Mouse (Mus musculus): Measurements from ENCODE around the gene Cacna1i. TPM values are rescaled to one million over a fixed set of nuclear protein-coding genes. Genes with fewer than 3 reads are reported as not detected.

The Cacna1i gene
- total and polyA plus RNA-seq, 2 experiments from 2014 or later: 0.58 to 11.1 TPM

GRCm38 (mm10) chr15:80271858-80272396 lies 15.1 kb upstream of the Cacna1i start:
- Histone ChIP-seq H3K4me2 (ENCODE audit: low read depth) (no peak overlapping the region), H3K4me1 (ENCODE audit: insufficient read depth) (peaks cover 7% of the 10 kb centered on the region; the same call in 1 of the 2 replicates), H3K27me3 (ENCODE audit: insufficient read depth, low read length) (no peaks in the 10 kb centered on the region), H3K9me3 (ENCODE audit: low read length) (no peaks in the 10 kb centered on the region), H3K9ac (no peak overlapping the region), H3K27ac (ENCODE audit: low read depth, low read length) (no peak overlapping the region), H3K4me3 (ENCODE audit: low read depth, low read length) (no peak overlapping the region), H3K36me3 (ENCODE audit: insufficient read depth) (no peaks in the 10 kb centered on the region)
- no peak for TF ChIP-seq CTCF (IDR thresholded peaks at IDR 0.05; ENCODE audit: low read depth)
- WGBS: 32% methylated on average over 3 of the region's 3 CpGs
- ATAC-seq: no peak
- peak; percentile 61 for DNase-seq

GRCm38 (mm10) chr15:80277107-80277506 lies 9.9 kb upstream of the Cacna1i start:
- TF ChIP-seq CTCF (IDR thresholded peaks at IDR 0.05; ENCODE audit: low read depth): peak; percentile 65
- peak; percentile 60 for ATAC-seq
- DNase-seq: peak; percentile 46
- Histone ChIP-seq H3K4me2 (ENCODE audit: low read depth) (no peak overlapping the region), H3K4me1 (ENCODE audit: insufficient read depth) (0 out of 2 replicates have a peak, but pooled peaks cover 1% of the 10 kb centered on the region), H3K27me3 (ENCODE audit: insufficient read depth, low read length) (peaks cover 1% of the 10 kb centered on the region; the same call in 1 of the 2 replicates), H3K36me3 (ENCODE audit: insufficient read depth) (no peaks in the 10 kb centered on the region), H3K9ac (no peak overlapping the region), H3K4me3 (ENCODE audit: low read depth, low read length) (no peak overlapping the region), H3K27ac (ENCODE audit: low read depth, low read length) (no peak overlapping the region), H3K9me3 (ENCODE audit: low read length) (no peaks in the 10 kb centered on the region)
- 34% methylated on average over 9 of the region's 9 CpGs for WGBS

GRCm38 (mm10) chr15:80277625-80278024 lies 9.4 kb upstream of the Cacna1i start:
- WGBS: 5% methylated on average over 6 of the region's 6 CpGs
- ATAC-seq: no peak
- H3K4me2 ChIP-seq (ENCODE audit: low read depth): no peak overlapping the region

GRCm38 (mm10) chr15:80278121-80278759 lies 8.8 kb upstream of the Cacna1i start:
- ATAC-seq: no peak; the same call in 1 of the 2 replicates
- DNase-seq: peak; percentile 29

More at GRCm38 (mm10) chr15:80277625-80278024, 9.4 kb upstream of the Cacna1i start:
- DNase-seq: peak; percentile 35
- TF ChIP-seq CTCF (IDR thresholded peaks at IDR 0.05; ENCODE audit: low read depth): no peak
- no peak overlapping the region for H3K9ac ChIP-seq
- no peaks in the 10 kb centered on the region for H3K4me1 ChIP-seq (ENCODE audit: insufficient read depth)
- H3K9me3 ChIP-seq (ENCODE audit: low read length): no peaks in the 10 kb centered on the region
- H3K27ac ChIP-seq (ENCODE audit: low read depth, low read length): no peak overlapping the region
- no peak overlapping the region for H3K4me3 ChIP-seq (ENCODE audit: low read depth, low read length)
- no peaks in the 10 kb centered on the region for H3K36me3 ChIP-seq (ENCODE audit: insufficient read depth)
- H3K27me3 ChIP-seq (ENCODE audit: insufficient read depth, low read length): peaks cover 6% of the 10 kb centered on the region; the same call in 1 of the 2 replicates

GRCm38 (mm10) chr15:80279053-80279452 lies 8.0 kb upstream of the Cacna1i start:
- Histone ChIP-seq H3K36me3 (ENCODE audit: insufficient read depth) (no peaks in the 10 kb centered on the region), H3K4me3 (ENCODE audit: low read depth, low read length) (no peak overlapping the region), H3K9ac (no peak overlapping the region), H3K9me3 (ENCODE audit: low read length) (no peaks in the 10 kb centered on the region), H3K27ac (ENCODE audit: low read depth, low read length) (no peak overlapping the region), H3K27me3 (ENCODE audit: insufficient read depth, low read length) (peaks cover 6% of the 10 kb centered on the region; the same call in 1 of the 2 replicates), H3K4me2 (ENCODE audit: low read depth) (no peak overlapping the region), H3K4me1 (ENCODE audit: insufficient read depth) (no peaks in the 10 kb centered on the region)
- 79% methylated on average over 2 of the region's 2 CpGs for WGBS
- TF ChIP-seq CTCF (IDR thresholded peaks at IDR 0.05; ENCODE audit: low read depth): no peak
- no peak for ATAC-seq
- DNase-seq: no peak

More at GRCm38 (mm10) chr15:80278121-80278759, 8.8 kb upstream of the Cacna1i start:
- H3K4me1 ChIP-seq (ENCODE audit: insufficient read depth): no peaks in the 10 kb centered on the region
- no peaks in the 10 kb centered on the region for H3K36me3 ChIP-seq (ENCODE audit: insufficient read depth)
- peaks cover 6% of the 10 kb centered on the region; the same call in 1 of the 2 replicates for H3K27me3 ChIP-seq (ENCODE audit: insufficient read depth, low read length)
- no peak for TF ChIP-seq CTCF (IDR thresholded peaks at IDR 0.05; ENCODE audit: low read depth)
- H3K9me3 ChIP-seq (ENCODE audit: low read length): no peaks in the 10 kb centered on the region
- no peak overlapping the region for H3K27ac ChIP-seq (ENCODE audit: low read depth, low read length)
- no peak overlapping the region for H3K4me2 ChIP-seq (ENCODE audit: low read depth)
- no peak overlapping the region for H3K4me3 ChIP-seq (ENCODE audit: low read depth, low read length)
- 61% methylated on average over 5 of the region's 5 CpGs for WGBS
- H3K9ac ChIP-seq: no peak overlapping the region

- whole genome bisulfite sequencing: 24% methylated on average over 6 of the region's 6 CpGs
Measured at GRCm38 (mm10) chr15:80280646-80281045, 6.4 kb upstream of the Cacna1i start.

GRCm38 (mm10) chr15:80288036-80288435 lies 998 bp downstream of the Cacna1i start:
- no peak for TF ChIP-seq CTCF (IDR thresholded peaks at IDR 0.05; ENCODE audit: low read depth)
- no peaks in the 10 kb centered on the region for H3K9me3 ChIP-seq (ENCODE audit: low read length)
- DNase-seq (no peak), ATAC-seq (no peak)
- H3K9ac ChIP-seq: peak overlapping the region; percentile 69
- H3K27ac ChIP-seq (ENCODE audit: low read depth, low read length): no peak overlapping the region
- H3K36me3 ChIP-seq (ENCODE audit: insufficient read depth): no peaks in the 10 kb centered on the region
- no peaks in the 10 kb centered on the region for H3K4me1 ChIP-seq (ENCODE audit: insufficient read depth)
- 3% methylated on average over 23 of the region's 23 CpGs for WGBS
- H3K4me3 ChIP-seq (ENCODE audit: low read depth, low read length): peak overlapping the region; percentile 72
- H3K4me2 ChIP-seq (ENCODE audit: low read depth): peak overlapping the region; percentile 77
- peaks cover 27% of the 10 kb centered on the region for H3K27me3 ChIP-seq (ENCODE audit: insufficient read depth, low read length)

More at GRCm38 (mm10) chr15:80280646-80281045, 6.4 kb upstream of the Cacna1i start:
- no peak overlapping the region for H3K9ac ChIP-seq
- no peaks in the 10 kb centered on the region for H3K9me3 ChIP-seq (ENCODE audit: low read length)
- H3K27ac ChIP-seq (ENCODE audit: low read depth, low read length): no peak overlapping the region
- no peaks in the 10 kb centered on the region for H3K36me3 ChIP-seq (ENCODE audit: insufficient read depth)
- H3K4me3 ChIP-seq (ENCODE audit: low read depth, low read length): no peak overlapping the region
- H3K4me2 ChIP-seq (ENCODE audit: low read depth): no peak overlapping the region
- peak; percentile 73 for TF ChIP-seq CTCF (IDR thresholded peaks at IDR 0.05; ENCODE audit: low read depth)
- H3K4me1 ChIP-seq (ENCODE audit: insufficient read depth): no peaks in the 10 kb centered on the region
- ATAC-seq: no peak
- peak; percentile 62 for DNase-seq
- H3K27me3 ChIP-seq (ENCODE audit: insufficient read depth, low read length): peaks cover 12% of the 10 kb centered on the region; the same call in 1 of the 2 replicates

Data from forebrain, postnatal 0 days (tissue).